Mouse (Mus musculus): ENCODE data around the gene Rasd1.

DNA sequence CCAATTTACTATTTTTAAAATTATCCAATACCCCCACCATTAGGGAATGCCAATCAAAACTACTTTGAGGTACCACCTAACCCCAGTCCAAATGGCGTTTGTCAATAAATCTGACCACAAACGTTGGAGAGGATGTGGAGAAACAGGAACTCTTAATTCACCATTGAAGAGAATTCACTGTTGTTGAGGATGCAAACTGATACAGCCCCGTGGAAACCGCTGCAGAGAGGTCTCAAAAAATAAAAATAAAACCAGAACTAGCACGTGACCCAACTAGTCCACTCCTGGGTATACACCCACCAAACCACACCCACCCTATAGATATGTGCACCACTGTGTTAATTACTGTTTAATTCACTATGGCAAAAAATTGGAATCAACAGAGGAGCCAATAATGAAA lies 44.4 kb downstream of the Rasd1 start:
- no peak for TF ChIP-seq CTCF (conservative IDR thresholded peaks at IDR 0.05; ENCODE audit: insufficient read depth, insufficient read length, low read depth, low read length)
- no peak for TF ChIP-seq POLR2A (IDR thresholded peaks at IDR 0.05; ENCODE audit: low read depth, low read length)
